Mouse (Mus musculus) E14TG2a.4 (cell line): ENCODE results near the gene Acss2.

Experiments used
- CTCF ChIP-seq: conservative IDR thresholded peaks from 2 replicates; pipeline ENCODE4 v1.5.1; 2014; ENCODE audit warnings: low read length
- POU5F1 ChIP-seq: IDR thresholded peaks from 2 replicates; pipeline ENCODE4 v1.6.1; 2014; ENCODE audit warnings: low read length, borderline replicate concordance

DNA sequence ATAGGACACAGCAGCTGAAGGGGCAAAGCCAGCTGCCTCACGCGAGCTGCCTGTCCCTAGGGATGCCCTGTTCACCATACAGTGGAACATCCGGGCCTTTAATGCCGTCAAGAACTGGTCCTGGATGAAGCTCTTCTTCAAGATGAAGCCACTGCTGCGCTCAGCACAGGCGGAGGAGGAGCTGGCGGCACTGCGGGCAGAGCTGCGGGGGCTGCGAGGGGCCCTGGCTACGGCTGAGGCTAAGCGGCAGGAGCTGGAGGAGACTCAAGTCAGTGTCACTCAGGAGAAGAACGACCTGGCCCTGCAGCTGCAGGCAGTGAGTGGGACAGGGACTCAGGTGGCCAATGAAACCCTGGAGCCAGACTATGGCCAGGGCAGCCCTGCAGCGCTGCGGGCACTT, 108.5 kb downstream of the Acss2 start:
- TF ChIP-seq CTCF (no peak), POU5F1 (no peak)
